Mouse (Mus musculus) forebrain, embryonic 14.5 days (tissue): Measurements from ENCODE around the gene Lonp2. TPM values are rescaled to one million over a fixed set of nuclear protein-coding genes. Genes with fewer than 3 reads are reported as not detected.

ENCODE experiments used
- ATAC-seq: fragments of 200-750 bp; cut with Nextera tagmentation; 2 replicates; pipeline ENCODE4 v1.8.0; 2017; ENCODE audit warnings: mild to moderate bottlenecking, moderate library complexity
- DNase-seq: peaks from one replicate; pipeline ENCODE4 v3.0.0-alpha.2; 2015; ENCODE audit warnings: low spot score
- H3K27ac ChIP-seq: fragments of 300-500 bp; sonication (generic); 2 replicates; pipeline ENCODE4 v1.5.1; 2014; ENCODE audit warnings: low read depth, mild to moderate bottlenecking, control low read depth, low read length, moderate library complexity
- H3K27me3 ChIP-seq: fragments of 300-500 bp; sonication (generic); replicated peaks from 2 replicates; pipeline ENCODE4 v1.6.1; 2014; ENCODE audit warnings: low read length, control low read depth, mixed read lengths; ENCODE audit not compliant: control insufficient read depth, insufficient read depth
- H3K36me3 ChIP-seq: fragments of 300-500 bp; sonication (generic); 2 replicates; pipeline ENCODE4 v1.6.1; 2014; ENCODE audit warnings: low read length, control low read depth; ENCODE audit not compliant: control insufficient read depth, insufficient read depth
- H3K4me1 ChIP-seq: fragments of 300-500 bp; sonication (generic); 2 replicates; pipeline ENCODE4 v1.6.1; 2014; ENCODE audit warnings: antibody characterized with exemption, low read length, control low read depth; ENCODE audit not compliant: control insufficient read depth, insufficient read depth
- H3K4me2 ChIP-seq: fragments of 300-500 bp; sonication (generic); 2 replicates; pipeline ENCODE4 v1.6.1; 2014; ENCODE audit warnings: mild to moderate bottlenecking, control low read depth, low read length
- H3K4me3 ChIP-seq: fragments of 300-500 bp; sonication (generic); 2 replicates; pipeline ENCODE4 v1.5.1; 2014; ENCODE audit warnings: low read depth, low read length, control low read depth
- H3K9ac ChIP-seq: fragments of 300-500 bp; sonication (generic); 2 replicates; pipeline ENCODE4 v1.6.1; 2014; ENCODE audit warnings: mild to moderate bottlenecking, low read length, control low read depth, moderate library complexity
- H3K9me3 ChIP-seq: fragments of 300-500 bp; sonication (generic); replicated peaks from 2 replicates; pipeline ENCODE4 v1.6.1; 2016; ENCODE audit warnings: low read length, control low read depth, mixed read lengths; ENCODE audit not compliant: control insufficient read depth
- WGBS: fragments of 180-500 bp; shearing (Covaris S2); extraction: QIAGEN DNeasy Blood & Tissue Kit; methylation state at CpG from one replicate; pipeline ENCODE4 v1.1.7; 2014; 5-methylcytosine and 5-hydroxymethylcytosine counted together
- polyA plus RNA-seq: library from polyadenylated mRNA; unstranded; fragments of >200 nt; fragmentation: Nextera tagmentation; extraction: Ambion mirVana; gene quantifications from 2 replicates; pipeline ENCODE4 v1.2.1, GENCODE M21; 2014

Lonp2 gene
- polyA plus RNA-seq, 1 experiment from 2014 or later, result 85.3 TPM

- Histone ChIP-seq H3K9me3 (no peaks in the 10 kb centered on the region), H3K4me2 (no peak overlapping the region), H3K36me3 (peaks cover 10% of the 10 kb centered on the region; the same call in 1 of the 2 replicates), H3K4me1 (peaks cover 4% of the 10 kb centered on the region; the same call in 1 of the 2 replicates), H3K9ac (no peak overlapping the region), H3K4me3 (no peak overlapping the region), H3K27me3 (no peaks in the 10 kb centered on the region), H3K27ac (no peak overlapping the region)
- 71% methylated on average over 19 of the region's 19 CpGs for WGBS
- ATAC-seq (no peak), DNase-seq (no peak)
These were observed 104.5 kb downstream of the Lonp2 start for GRCm38 (mm10) chr8:86728224-86728950.

DNA sequence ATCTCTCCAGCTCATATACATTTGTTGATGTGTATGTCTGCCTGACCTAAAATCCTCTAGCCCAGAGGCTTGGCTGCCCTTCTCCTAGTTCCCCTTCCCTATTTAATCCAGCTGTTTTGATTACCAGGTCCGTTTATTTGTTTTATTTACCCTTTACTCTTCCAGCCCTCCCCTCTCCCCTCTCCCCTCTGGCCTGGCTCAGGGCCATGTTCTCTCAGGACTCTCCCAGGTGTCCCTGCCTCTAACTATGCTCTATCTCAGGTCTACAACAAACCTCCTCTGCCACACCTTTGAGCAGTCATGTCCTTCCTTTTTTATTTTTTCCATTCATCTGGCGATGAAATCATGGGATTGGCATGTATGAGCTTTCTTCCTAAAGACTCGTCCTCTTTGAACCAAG, 106.5 kb downstream of the Lonp2 start:
- no peak overlapping the region for H3K27ac ChIP-seq
- DNase-seq, result no peak

DNA sequence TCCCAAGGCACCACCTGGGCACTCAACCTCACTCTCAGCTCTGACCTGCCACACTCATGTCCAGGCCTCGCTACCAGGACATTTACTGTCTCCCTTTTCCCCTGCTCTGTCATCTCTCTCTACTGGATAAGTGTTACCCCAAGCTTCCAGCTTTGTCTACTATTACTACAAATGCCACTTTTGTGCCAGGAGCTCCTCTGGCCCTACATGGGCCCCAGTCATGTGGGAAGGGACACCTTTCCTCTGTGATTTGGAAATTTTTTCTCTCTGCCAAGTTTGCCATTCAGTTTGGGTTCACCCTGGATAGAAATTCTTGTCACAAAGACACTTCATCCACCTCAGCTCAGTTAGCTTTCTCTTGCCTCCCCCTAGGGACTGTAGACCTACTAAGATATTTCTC, 107.0 kb downstream of the Lonp2 start:
- Histone ChIP-seq H3K4me1 (peaks cover 10% of the 10 kb centered on the region; the same call in 1 of the 2 replicates), H3K4me3 (no peak overlapping the region), H3K9me3 (no peaks in the 10 kb centered on the region), H3K27ac (no peak overlapping the region), H3K27me3 (no peaks in the 10 kb centered on the region), H3K4me2 (no peak overlapping the region), H3K9ac (no peak overlapping the region), H3K36me3 (peaks cover 9% of the 10 kb centered on the region; the same call in 1 of the 2 replicates)
- WGBS, result 96% methylated on average over 1 of the region's 1 CpGs
- ATAC-seq (no peak), DNase-seq (no peak)

More for the DNA sequence above, 106.5 kb downstream of the Lonp2 start:
- no peak for ATAC-seq
- Histone ChIP-seq H3K4me1 (peaks cover 10% of the 10 kb centered on the region; the same call in 1 of the 2 replicates), H3K9ac (no peak overlapping the region), H3K9me3 (no peaks in the 10 kb centered on the region), H3K4me2 (no peak overlapping the region), H3K4me3 (no peak overlapping the region), H3K36me3 (peaks cover 9% of the 10 kb centered on the region; the same call in 1 of the 2 replicates), H3K27me3 (no peaks in the 10 kb centered on the region)
- 52% methylated on average over 3 of the region's 3 CpGs for WGBS

- no peak overlapping the region for H3K4me2 ChIP-seq
- H3K27me3 ChIP-seq, result no peaks in the 10 kb centered on the region
- ATAC-seq (no peak), DNase-seq (no peak)
- H3K36me3 ChIP-seq, result no peaks in the 10 kb centered on the region
- no peak overlapping the region for H3K27ac ChIP-seq
- H3K9me3 ChIP-seq, result no peaks in the 10 kb centered on the region
- H3K4me1 ChIP-seq, result peaks cover 10% of the 10 kb centered on the region; the same call in 1 of the 2 replicates
- WGBS, result 41% methylated on average over 4 of the region's 4 CpGs
- no peak overlapping the region for H3K9ac ChIP-seq
- no peak overlapping the region for H3K4me3 ChIP-seq
These were observed 110.3 kb downstream of the Lonp2 start for GRCm38 (mm10) chr8:86734171-86734570.

DNA sequence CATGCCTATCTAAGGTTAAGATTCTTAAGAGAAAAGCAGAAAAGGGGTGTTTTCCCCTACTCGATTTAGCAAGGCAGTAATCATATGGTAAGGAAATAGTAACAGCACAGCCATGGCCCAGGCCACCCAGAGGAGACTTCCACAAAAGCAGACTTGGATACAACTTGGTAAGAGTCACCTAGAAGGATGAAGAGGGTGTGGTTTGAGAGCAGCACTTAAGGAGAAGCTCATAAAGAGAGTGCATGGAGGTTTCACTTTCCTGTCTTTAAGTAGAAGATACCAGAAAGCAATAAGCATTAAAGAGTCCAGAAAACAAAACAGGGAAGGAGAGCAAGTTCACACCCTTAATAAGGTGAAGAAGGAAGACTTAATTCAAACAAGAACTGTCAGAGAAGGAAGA, 111.1 kb downstream of the Lonp2 start:
- no peak overlapping the region for H3K4me3 ChIP-seq
- no peak overlapping the region for H3K9ac ChIP-seq
- no peak overlapping the region for H3K27ac ChIP-seq
- ATAC-seq (no peak), DNase-seq (no peak)
- no peak overlapping the region for H3K4me2 ChIP-seq
- H3K36me3 ChIP-seq, result no peaks in the 10 kb centered on the region
- H3K4me1 ChIP-seq, result peaks cover 10% of the 10 kb centered on the region; the same call in 1 of the 2 replicates
- 67% methylated on average over 1 of the region's 1 CpGs for WGBS
- no peaks in the 10 kb centered on the region for H3K9me3 ChIP-seq
- H3K27me3 ChIP-seq, result no peaks in the 10 kb centered on the region

- no peak for DNase-seq
- H3K9me3 ChIP-seq, result no peaks in the 10 kb centered on the region
- WGBS, result 51% methylated on average over 3 of the region's 3 CpGs
- no peak for ATAC-seq
- H3K27ac ChIP-seq, result no peak overlapping the region
- no peaks in the 10 kb centered on the region for H3K27me3 ChIP-seq
- no peak overlapping the region for H3K4me3 ChIP-seq
- no peak overlapping the region for H3K9ac ChIP-seq
- peaks cover 6% of the 10 kb centered on the region; the same call in 1 of the 2 replicates for H3K4me1 ChIP-seq
- H3K36me3 ChIP-seq, result no peaks in the 10 kb centered on the region
- H3K4me2 ChIP-seq, result no peak overlapping the region
These were observed 111.7 kb downstream of the Lonp2 start for GRCm38 (mm10) chr8:86735446-86736111.

DNA sequence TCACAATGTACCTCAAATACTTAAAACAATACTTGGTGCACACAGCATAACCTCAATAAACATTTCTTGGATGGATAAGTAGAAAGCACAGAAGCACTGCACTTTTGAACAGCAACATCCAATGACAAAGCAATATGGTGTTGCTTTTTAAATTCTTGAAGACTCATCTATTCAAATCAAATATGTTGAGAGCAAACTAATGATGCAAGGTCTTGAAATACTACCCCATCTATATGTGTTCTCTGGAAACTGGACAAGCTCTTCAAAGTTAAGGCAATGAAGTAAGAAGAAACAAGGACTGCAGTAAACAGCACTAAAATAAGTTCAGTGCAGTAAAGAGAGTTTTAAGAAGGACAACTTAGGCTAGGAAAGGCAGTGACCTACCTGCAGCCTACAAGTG, 117.1 kb downstream of the Lonp2 start:
- Histone ChIP-seq H3K27ac (no peak overlapping the region), H3K27me3 (no peaks in the 10 kb centered on the region), H3K36me3 (no peaks in the 10 kb centered on the region), H3K4me3 (no peak overlapping the region), H3K4me2 (no peak overlapping the region), H3K9me3 (no peaks in the 10 kb centered on the region), H3K9ac (no peak overlapping the region), H3K4me1 (peaks cover 21% of the 10 kb centered on the region; the same call in 1 of the 2 replicates)
- DNase-seq (no peak), ATAC-seq (no peak)

- no peak for ATAC-seq
- Histone ChIP-seq H3K4me3 (no peak overlapping the region), H3K27me3 (no peaks in the 10 kb centered on the region), H3K4me2 (no peak overlapping the region), H3K27ac (no peak overlapping the region), H3K4me1 (peaks cover 23% of the 10 kb centered on the region; the same call in 1 of the 2 replicates), H3K9me3 (no peaks in the 10 kb centered on the region), H3K36me3 (no peaks in the 10 kb centered on the region), H3K9ac (no peak overlapping the region)
- DNase-seq, result no peak
These were observed 117.8 kb downstream of the Lonp2 start for GRCm38 (mm10) chr8:86741627-86742026.
